Mouse (Mus musculus): ENCODE data around the gene Sspo.

- TF ChIP-seq CTCF (conservative IDR thresholded peaks at IDR 0.05; ENCODE audit: low read length), result no peak
- TF ChIP-seq POU5F1 (IDR thresholded peaks at IDR 0.05; ENCODE audit: borderline replicate concordance, low read length), result no peak
- no peak for TF ChIP-seq NANOG (IDR thresholded peaks at IDR 0.05; ENCODE audit: borderline replicate concordance, low read length)
Measured at GRCm38 (mm10) chr6:48443592-48444309, 4.3 kb upstream of the Sspo start.

Data from E14TG2a.4 (cell line).